Mouse (Mus musculus) left cerebral cortex, adult 18-20 months (tissue): ENCODE measurements around the gene Fdps. TPM values are rescaled to one million over a fixed set of nuclear protein-coding genes. Genes with fewer than 3 reads are reported as not detected.
"Not testable (repeated sequence)": the region's sequence is repeated elsewhere in the genome, so short reads cannot be mapped to it uniquely, and the experiment has no call there.

ENCODE experiments used
- DNase-seq, 2 experiments: peaks; one replicate each; pipeline ENCODE4 v3.0.0; 2021 to 2022; ENCODE audit warnings: low spot score in 2 of 2, mixed read lengths in 1 of 2
- total RNA-seq, 2 experiments: library from RNA; stranded (reverse); gene quantifications; 2 replicates each; pipeline ENCODE4 v1.2.3; 2021

Fdps gene
- total RNA-seq, 2 experiments from 2014 or later = 110 to 111 TPM

DNA sequence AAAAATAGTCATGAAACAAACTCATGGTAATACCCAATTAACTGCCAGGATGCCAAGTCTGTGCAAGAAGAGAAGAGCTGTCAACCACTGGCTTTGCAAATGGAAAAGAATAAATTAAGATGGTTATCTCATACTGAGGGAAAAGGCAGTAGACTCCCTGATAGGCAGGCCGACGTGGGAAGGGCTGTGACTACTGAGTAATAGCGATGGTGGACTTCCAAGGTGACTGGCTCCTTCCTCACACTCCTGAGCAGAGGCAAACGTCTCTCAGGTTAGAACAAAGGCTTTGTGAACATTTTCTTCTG, 1.5 kb upstream of the Fdps start:
- DNase-seq = no peak

DNA sequence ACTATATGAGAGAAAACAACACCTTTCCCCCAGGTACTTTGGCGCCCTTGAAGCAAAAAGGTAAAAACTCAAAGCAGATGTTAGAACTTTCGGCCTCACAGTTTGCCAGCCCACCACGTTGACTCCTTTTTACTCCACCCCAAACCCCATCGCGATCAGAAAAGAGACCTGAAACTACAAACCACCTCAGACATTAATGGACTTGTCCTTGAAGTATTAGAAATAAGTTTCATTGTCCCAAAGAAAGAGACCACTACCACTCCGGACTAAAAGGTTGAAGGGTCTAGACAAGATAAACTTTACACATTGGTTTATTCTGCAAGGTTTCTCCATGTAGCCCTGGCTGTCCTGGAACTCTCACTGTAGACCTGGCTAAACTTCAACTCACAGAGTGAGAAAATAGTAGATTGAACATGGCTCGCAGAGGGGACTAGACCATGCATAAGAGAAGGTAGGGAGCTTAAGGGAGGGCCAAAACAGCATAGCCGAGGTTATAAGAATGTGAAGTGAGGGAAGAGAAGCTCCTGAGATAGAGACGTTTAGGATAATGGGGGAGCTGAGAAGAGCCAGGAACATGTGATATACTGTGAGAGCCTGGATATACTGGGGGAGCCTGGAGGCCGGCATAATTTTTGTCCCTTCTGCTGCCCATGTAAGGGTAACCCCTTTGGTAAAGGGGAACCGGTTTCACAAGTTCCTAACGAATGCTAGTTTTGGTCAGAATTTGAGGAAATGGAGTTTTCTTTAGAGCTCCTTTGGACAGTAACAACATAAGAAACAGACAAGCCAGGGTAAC, 934 bp upstream of the Fdps start:
- DNase-seq = no peak

DNA sequence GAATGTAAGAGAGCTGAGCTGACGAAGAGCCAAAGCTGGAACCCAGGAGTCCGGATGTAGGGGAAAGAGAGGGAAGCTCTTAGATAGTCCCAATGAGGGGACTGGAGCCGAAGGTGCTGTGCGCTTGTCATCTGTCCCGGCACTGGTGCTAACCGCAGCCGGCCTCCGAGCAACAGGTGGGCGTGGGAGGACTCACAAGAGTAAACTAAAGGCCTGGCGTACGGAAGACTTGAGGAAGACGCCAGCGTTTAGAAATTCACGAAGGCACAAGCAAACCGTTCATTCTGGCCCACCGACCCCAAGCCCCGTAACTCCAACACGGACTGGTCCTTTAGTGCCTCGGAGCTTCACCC, 324 bp downstream of the Fdps start:
- DNase-seq = peak; percentile 50 to 52

DNA sequence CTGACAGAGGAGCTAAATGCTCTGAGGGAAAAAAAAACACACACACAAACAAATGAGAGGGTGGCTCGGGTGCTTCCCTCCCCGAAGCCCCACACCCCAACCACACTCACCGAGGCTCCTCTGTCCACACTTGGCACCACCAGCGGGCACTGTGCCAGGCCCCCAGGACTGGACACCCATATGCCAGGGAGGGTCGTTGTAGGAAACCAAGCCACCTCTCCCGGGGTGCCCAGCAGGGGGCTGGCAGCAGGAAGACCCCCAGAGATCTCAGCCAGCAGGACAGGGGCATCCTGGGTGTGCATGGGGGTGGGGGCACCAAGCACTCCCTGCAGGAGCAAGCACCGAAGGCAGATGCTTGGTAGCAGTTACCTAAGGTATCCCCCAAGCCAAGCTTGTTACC, 948 bp downstream of the Fdps start, which contains the start of gene Gm43738:
TSS of gene Gm43738 (minus strand) at position 289 of the 400 bp plus-strand sequence.
- DNase-seq = no peak

DNA sequence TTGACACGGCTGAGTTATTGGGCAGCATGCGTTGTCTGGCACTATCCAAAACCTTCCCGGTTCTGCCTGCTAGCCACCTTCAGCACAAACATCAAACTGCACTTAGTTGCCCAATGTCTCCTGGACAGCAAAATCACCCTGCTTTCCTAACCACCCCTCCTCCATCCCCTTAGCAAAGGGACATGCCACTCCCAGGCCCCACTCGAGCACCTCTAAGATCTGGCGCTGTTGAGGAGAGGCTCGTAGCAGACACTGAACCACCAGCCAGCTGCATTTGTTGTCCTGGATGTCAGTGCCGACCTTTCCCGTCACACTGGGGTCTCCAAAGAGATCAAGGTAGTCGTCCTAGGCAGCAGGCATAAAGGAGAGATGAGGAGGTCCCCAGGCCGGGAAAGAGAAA, 7.7 kb downstream of the Fdps start:
- DNase-seq = no peak

DNA sequence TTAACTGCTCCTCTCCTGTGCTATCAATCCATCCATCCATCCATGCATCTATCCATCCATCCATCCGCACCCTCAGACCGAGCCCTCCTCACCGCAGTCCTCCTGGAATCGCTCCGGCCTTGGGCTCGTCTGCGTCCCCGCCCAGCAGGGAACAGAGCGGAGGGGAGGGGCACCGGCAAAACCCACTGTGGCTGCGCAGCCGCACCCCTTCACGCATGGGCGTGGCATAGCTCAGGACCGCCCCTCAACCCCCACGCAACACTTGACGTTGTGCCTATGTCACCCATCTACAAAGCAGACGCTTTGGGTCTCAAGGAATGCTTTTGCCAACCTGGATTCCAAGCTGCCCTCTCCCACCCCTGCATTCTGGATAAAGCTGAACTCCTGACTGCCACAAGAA, 8.6 kb downstream of the Fdps start, which contains the start of gene Rusc1:
TSS of gene Rusc1 (minus strand) at position 137 of the 400 bp plus-strand sequence.
- peak; percentile 93 to 95 for DNase-seq

DNA sequence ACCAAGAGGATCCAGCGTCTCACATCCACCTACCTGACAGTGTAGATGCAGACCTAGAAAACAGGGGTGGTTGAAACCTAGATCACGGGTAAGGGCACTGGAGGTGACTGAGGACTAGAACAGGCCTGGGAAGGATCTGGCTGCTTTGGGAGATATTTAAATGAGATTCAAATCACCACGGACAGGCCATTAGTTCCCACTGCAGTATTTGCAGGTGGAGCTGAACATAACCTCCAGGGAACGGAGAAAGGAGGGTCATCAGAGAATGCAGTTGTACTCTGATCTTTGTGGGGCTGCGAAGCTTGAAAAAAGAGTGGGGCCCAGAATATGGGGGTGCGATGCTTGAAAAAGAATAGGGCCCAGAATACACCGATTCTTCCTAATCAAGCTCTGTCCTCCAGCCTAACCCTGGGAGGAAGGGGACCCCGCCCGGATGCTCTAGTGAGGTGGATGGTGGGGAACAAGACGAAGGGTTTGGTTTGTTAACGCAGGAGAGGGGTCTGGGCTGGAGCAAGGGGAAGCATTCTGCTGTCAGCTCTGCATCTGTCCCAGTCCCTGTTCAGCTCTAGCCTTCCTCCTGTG, 9.2 kb downstream of the Fdps start:
- no peak for DNase-seq

DNA sequence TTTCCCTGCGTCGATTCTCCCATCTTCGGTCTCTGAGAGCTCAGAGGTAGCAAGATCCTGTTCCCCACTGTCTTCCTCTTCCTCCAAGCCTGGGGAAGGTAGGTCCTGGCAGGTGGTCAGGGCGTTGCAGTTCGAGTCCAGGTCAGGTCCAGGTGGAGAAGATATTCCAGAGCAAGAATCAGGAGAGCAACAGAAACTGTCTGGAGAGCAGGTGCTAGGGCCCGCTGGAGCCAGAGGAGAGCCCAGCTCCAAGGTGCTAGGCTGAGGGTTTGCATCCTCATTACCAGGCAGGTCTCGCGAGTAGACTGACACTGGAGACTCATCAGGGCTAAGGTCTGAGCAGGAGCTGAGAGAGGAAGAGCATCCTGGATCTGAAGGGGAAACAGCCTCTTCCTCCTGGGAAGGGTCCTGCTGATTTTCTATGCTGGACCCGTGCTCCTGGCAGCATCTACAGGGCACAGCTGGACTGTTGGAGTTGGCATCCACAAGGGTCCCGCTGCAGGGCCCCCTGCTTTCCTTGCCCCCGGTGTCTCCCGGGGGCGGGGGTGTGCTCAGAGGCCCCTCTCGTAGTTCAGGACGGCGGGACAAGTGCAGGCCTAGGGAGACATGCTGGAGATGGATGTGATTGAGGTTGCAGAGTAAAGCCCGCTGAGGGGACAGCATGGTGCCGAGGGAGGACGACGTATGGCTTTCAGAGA, 9.8 kb downstream of the Fdps start:
- no peak for DNase-seq

DNA sequence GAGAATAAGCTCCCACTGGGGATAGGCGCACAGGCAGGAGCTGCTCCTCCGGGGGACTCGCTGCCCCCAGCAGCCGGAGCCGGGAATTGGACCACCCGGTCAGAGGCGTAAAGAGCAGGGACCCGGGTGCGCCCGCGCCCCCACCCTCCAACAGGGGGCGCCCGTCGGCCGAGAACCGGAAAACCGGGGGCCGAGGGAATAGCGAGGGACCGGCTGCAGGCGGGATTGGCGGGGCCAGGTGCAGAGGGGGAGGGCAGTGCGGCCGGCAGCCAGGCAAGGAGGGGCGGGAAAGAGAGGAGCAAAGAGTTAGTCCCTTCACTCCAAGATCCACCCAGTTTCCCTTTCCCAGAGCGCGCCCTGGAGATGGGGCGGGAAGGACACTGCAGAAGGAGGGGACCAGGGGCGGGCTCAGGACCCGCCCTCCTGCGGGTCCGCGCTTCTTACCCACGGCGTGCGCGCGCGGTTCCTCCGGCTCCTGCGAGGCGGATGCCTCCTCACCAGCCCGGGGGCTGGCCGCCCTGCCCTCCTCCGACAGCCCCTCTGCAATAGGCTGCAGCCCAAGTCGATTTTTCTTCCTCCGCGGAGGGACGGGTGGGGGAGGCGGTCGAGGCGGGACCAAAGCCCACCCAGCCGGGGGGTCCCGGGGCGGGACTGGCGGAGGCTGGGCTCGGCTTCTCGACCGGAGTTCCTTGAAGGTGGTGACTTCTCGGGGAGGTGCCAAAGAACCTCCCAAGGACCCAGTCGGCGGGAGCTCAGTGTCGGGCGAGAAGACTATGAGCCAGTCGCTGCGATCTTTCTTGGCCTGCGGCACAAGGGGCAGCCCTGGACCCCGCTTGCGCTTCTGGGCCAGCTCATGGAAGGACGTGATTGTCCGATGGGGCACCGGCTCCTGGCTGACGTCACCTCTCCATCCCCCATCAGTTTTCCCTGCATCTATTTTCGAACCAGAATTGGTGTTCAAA, 10.8 kb downstream of the Fdps start:
- peak; percentile 82 to 86 for DNase-seq

DNA sequence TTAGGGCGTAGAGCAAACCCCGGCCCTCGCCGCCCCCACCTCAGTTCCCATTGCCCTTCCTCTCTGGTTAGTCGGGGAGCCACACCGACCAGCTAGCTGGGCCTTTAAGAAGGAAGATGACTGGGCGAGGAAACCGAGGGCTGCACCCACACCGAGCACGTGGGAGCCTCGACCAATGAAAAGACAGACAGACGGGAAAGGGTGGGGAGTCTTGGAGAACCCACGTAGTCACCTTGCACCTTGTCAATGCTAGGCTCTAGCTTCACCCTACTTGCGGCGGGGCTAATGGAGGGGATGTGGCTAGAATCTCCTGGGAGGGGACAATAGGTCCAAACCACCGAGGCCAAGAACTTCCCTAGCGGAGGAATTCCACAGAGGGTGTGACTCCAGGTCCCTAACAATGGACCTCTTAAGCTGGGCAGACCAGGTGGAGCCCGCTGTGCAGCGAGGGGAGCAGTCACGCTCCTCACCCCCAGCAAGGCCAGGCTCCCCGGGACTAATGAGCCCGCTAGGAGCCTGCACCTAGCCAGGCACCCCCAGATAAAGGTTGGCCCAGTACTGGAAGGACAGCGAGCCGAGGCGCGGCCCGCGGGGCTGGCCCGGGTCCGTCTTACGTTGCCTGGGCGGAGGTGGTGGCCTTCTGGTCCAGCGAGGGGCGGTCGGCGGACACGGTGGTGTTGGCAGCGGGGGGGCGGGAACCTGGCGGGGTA, 11.7 kb downstream of the Fdps start:
- DNase-seq = peak; percentile 85 to 90

DNA sequence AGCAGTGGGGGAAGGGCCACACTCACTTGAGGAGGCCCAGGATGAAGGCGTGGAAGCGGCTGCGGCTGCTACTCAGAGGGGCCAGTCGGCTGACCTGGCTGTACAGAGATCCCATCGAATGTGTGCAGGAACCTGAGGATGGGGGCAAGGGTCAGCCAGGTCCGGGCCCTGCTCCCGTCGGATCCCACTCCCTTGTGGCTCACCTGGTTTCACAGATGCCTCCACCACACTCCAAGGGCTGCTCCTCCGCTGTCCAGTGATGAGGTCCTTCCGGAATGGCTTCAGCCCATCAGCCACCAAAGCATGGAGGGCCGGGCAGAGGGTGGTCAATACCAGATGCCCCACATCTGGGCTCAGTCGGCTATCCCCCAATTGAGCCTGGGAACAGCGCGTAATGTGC, 12.8 kb downstream of the Fdps start:
- DNase-seq = no peak

DNA sequence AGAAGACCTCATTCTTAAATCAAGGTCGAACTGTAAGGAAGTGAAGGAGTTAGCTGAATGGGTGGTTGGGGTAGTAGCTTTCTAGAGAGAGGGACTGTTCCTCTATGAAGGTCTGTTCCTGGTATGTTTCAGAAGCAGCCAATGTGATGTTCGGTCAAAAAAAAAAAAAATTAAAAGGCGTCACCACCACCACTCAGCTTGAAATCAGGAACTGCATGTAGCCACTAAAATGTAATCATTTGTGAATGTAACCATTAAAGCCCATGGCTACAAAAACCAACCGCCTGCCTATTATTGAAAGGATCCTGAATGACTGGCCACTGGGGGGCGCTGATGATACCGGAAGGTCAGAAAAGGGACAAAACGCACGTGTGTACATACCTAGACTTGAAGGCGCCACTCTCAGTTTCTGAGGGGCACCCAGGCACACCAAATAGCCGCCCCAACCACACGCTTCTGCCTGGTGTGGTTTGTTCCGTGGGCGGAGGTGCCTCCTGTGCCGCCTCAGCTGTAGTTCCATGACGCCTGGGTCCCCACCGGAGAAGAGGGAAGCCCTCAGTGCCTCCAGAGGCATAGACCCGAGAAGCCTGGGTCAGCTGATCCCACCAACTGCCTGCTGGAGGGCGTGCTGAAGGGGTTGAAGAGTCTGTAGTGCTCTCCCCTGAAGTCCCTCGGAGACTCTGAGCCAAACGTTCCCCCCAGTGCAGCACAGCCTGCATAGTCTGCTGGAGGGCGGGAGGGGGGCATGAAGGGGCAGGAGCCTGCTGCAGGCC, 14.2 kb downstream of the Fdps start:
- DNase-seq = peak; percentile 78 to 87

DNA sequence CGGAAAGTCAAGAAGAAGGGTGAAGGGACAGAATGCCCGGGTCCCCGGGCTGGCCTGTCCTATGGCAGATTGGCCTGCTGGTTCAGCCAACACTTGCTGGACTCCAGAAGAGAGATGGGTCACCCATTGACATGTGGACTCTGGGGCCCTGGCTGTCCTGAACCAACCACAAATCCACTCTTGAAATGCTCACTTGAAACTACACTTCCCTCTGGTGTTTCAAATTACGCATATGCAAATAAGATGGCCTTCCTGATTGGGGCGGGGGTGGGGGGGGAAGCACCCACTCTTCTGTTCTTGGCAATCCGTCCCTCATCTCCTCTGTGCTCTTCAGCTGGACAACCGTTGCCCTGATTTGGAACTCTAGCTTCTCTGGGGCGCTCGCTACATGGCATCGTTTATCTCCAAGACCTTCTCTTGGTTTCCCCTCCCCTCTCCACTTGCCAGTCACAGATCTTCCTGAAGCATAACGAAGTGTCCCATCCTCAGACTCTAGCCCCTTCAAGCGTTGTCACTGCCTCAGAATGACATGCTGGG, 17.0 kb downstream of the Fdps start:
- DNase-seq = no peak

DNA sequence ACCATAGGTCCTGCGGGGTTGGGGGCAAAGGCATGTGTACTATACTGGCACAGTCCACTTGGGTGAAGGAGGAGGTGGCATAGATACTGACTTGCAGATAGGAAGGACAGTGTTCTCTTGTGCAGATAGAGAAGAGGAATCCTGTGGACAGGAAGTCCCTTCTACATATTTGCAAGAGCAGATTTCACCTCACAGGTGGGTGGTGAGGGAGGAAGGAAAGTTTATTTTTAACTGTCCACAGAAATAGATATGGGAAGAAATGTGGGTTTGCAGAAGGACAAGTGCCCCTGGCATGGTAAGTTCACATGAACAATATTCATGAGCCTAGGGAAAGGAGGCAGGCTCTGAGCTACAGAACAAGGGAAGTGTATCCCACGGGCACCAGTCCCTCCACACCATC, 17.6 kb downstream of the Fdps start:
- no peak for DNase-seq

DNA sequence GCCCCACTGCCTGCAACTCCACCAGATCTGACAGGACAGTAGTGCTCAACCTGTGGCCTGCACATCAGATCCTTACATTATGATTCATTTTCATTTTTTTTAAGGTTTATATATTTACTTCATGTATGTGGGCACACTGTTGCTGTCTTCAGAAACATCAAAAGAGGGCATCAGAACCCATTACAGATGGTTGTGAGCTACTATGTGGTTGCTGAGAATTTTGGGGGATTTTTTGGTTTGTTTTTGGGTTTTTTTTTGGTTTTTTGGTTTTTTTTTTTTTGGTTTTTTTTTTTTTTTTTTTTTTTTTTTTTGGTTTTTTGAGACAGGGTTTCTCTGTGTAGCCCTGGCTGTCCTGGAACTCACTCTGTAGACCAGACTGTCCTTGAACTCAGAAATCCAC, 19.5 kb downstream of the Fdps start:
- DNase-seq = not testable (repeated sequence)

DNA sequence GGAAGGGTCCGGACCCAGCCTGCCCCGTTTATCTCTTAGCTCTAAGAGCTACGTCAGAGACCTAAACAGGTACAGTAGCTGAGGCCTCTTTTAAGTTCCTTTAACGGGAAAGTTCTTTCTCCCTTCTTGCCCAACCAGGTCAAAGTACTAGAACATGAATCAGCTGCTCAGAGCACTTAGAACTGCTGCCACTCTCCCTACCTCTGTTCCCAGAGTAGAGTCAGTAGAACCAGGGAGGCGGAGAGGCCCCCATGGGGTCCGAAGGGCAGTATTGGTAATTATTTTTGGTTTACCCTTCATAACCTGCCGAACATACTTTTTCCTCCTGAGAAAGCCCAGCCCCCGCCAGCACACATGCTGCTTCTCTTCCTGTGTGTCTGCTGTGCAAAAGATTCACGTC, 24.4 kb downstream of the Fdps start:
- no peak for DNase-seq

DNA sequence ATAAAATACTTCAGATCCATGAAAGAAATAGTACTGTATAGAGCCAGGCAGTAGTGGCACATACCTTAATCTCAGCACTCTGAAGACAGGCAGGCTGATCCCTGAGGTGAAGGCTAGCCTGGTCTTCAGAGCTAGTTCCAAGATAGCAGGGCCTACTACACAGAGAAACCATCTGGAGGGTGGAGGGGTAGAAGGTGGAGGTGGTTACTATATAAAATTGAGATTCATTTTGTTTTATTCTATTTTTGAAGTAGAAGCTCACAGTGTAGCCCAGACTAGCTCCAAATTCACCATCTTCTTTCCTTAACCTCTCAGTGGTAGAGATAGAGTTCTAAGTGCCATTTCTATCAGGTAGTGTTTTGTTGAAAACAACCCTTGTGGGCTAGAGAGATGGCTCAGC, 34.5 kb downstream of the Fdps start:
- no peak for DNase-seq

DNA sequence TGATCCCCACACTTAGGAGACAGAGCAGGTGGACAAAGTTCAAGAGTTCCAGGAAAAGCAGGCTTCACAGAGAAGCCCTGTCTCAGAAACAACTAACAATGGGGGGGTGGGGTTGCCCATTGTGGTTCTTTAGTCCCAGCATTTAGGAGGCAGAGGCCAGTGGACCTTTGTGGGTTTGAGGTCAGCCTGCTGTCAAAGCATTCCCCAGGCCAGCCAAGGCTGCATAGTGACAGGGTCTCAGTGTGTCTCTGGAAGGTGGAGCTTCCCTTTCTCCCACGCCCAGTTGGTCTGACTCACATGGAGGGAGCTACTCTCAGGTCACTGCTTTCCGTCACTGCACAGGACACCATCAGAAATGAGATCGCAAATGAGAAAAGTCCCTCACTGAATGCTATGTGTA, 40.1 kb downstream of the Fdps start:
- DNase-seq = no peak

DNA sequence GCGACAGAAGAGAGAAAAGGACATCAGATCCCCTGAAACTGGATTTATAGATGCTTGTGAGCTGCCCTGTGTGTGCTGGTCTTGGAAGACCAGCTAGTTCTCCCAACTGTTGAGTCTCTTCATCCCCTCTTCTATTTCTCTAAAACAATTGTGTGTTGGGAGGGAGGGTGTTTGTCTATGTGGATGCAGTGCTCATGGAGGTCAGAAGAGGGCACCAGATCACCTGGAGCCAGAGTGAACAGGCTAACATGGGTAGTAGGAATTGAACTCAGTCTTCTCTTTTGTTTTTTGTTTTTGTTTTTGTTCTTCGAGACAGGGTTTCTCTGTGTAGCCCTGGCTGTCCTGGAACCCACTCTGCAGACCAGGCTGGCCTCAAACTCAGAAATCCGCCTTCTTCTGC, 43.0 kb downstream of the Fdps start:
- DNase-seq = peak in 1 of 2 experiments; percentile 26

DNA sequence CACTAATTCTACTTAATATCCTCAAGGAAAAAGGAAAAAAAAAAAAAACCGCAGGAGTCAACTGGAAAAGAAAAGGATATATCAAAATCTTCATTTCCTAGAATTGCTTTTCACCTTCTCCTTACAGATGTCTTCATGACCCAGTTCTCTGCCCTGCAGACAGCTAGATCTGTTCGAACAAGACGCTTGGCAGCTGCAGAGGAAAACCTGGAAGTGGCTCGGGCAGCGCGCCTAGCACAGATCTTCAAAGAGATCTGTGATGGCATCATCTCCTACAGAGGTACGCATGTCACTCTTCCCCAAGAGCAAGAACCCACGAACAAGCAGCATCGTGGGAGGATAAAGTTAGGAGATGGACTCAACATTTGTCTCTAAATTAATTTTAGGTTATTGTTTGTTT, 43.4 kb downstream of the Fdps start:
- DNase-seq = peak; percentile 21 to 28
